Mouse (Mus musculus) midbrain, embryonic 16.5 days (tissue): ENCODE data around the gene Notch3. TPM values are rescaled to one million over a fixed set of nuclear protein-coding genes. Genes with fewer than 3 reads are reported as not detected.
"Not testable (repeated sequence)": the region's sequence is repeated elsewhere in the genome, so short reads cannot be mapped to it uniquely, and the experiment has no call there.

ENCODE experiments used
- ATAC-seq: fragments of 200-750 bp; cut with Nextera tagmentation; 2 replicates; pipeline ENCODE4 v1.8.0; 2017; ENCODE audit warnings: moderate TSS enrichment
- H3K27ac ChIP-seq: fragments of 300-500 bp; sonication (generic); 2 replicates; pipeline ENCODE4 v1.5.1; 2014; ENCODE audit warnings: mild to moderate bottlenecking, low read length, mixed read lengths
- H3K27me3 ChIP-seq: fragments of 300-500 bp; sonication (generic); 2 replicates; pipeline ENCODE4 v1.6.1; 2014; ENCODE audit warnings: low read depth, low read length, mixed read lengths; ENCODE audit not compliant: control insufficient read depth, insufficient read depth
- H3K36me3 ChIP-seq: fragments of 300-500 bp; sonication (generic); 2 replicates; pipeline ENCODE4 v1.6.1; 2014; ENCODE audit warnings: mild to moderate bottlenecking, low read length, moderate library complexity, mixed read lengths; ENCODE audit not compliant: control insufficient read depth, insufficient read depth
- H3K4me1 ChIP-seq: fragments of 300-500 bp; sonication (generic); 2 replicates; pipeline ENCODE4 v1.6.1; 2014; ENCODE audit warnings: mild to moderate bottlenecking, low read length, mixed read lengths; ENCODE audit not compliant: control insufficient read depth, insufficient read depth
- H3K4me2 ChIP-seq: fragments of 300-500 bp; sonication (generic); 2 replicates; pipeline ENCODE4 v1.6.1; 2014; ENCODE audit warnings: mild to moderate bottlenecking, low read length, mixed read lengths
- H3K4me3 ChIP-seq: fragments of 300-500 bp; sonication (generic); 2 replicates; pipeline ENCODE4 v1.5.1; 2014; ENCODE audit warnings: low read depth, mild to moderate bottlenecking, low read length, moderate library complexity, mixed read lengths
- H3K9ac ChIP-seq: fragments of 300-500 bp; sonication (generic); 2 replicates; pipeline ENCODE4 v1.6.1; 2014; ENCODE audit warnings: low read depth, low read length, mixed read lengths
- H3K9me3 ChIP-seq: fragments of 300-500 bp; sonication (generic); replicated peaks from 2 replicates; pipeline ENCODE4 v1.6.1; 2014; ENCODE audit warnings: mild to moderate bottlenecking, low read length, mixed read lengths; ENCODE audit not compliant: control insufficient read depth, poor library complexity, severe bottlenecking
- WGBS: fragments of 180-500 bp; shearing (Covaris S2); extraction: QIAGEN DNeasy Blood & Tissue Kit; methylation state at CpG from one replicate; pipeline ENCODE4 v1.1.7; 2014; 5-methylcytosine and 5-hydroxymethylcytosine counted together
- polyA plus RNA-seq: library from polyadenylated mRNA; unstranded; fragments of >200 nt; fragmentation: Nextera tagmentation; extraction: Ambion mirVana; gene quantifications from 2 replicates; pipeline ENCODE4 v1.2.1, GENCODE M21; 2015

Gene Notch3
- polyA plus RNA-seq, 1 experiment from 2014 or later, result 6.9 TPM

GRCm38 (mm10) chr17:32125407-32125806 lies 41.2 kb downstream of the Notch3 start:
- H3K4me3 ChIP-seq, result no peak overlapping the region
- no peaks in the 10 kb centered on the region for H3K27me3 ChIP-seq
- H3K36me3 ChIP-seq, result 0 out of 2 replicates have a peak, but pooled peaks cover 2% of the 10 kb centered on the region
- no peak overlapping the region for H3K9ac ChIP-seq
- H3K4me2 ChIP-seq, result no peak overlapping the region
- H3K9me3 ChIP-seq, result no peaks in the 10 kb centered on the region
- H3K4me1 ChIP-seq, result no peaks in the 10 kb centered on the region
- no peak overlapping the region for H3K27ac ChIP-seq
- ATAC-seq, result no peak
- 83% methylated on average over 3 of the region's 3 CpGs for WGBS

GRCm38 (mm10) chr17:32123545-32123944 lies 43.1 kb downstream of the Notch3 start:
- peaks cover 3% of the 10 kb centered on the region; the same call in 1 of the 2 replicates for H3K4me1 ChIP-seq
- no peak overlapping the region for H3K27ac ChIP-seq
- WGBS, result 94% methylated on average over 4 of the region's 4 CpGs
- H3K9me3 ChIP-seq, result no peaks in the 10 kb centered on the region
- no peaks in the 10 kb centered on the region for H3K27me3 ChIP-seq
- no peak overlapping the region for H3K4me2 ChIP-seq
- H3K9ac ChIP-seq, result no peak overlapping the region
- no peak overlapping the region for H3K4me3 ChIP-seq
- ATAC-seq, result no peak
- 0 out of 2 replicates have a peak, but pooled peaks cover 2% of the 10 kb centered on the region for H3K36me3 ChIP-seq

- Histone ChIP-seq H3K4me1 (peaks cover 9% of the 10 kb centered on the region), H3K27me3 (no peaks in the 10 kb centered on the region), H3K36me3 (0 out of 2 replicates have a peak, but pooled peaks cover 2% of the 10 kb centered on the region), H3K27ac (no peak overlapping the region), H3K4me3 (no peak overlapping the region), H3K4me2 (no peak overlapping the region), H3K9ac (no peak overlapping the region), H3K9me3 (no peaks in the 10 kb centered on the region)
- no peak for ATAC-seq
- 84% methylated on average over 14 of the region's 14 CpGs for WGBS
These were observed 44.1 kb downstream of the Notch3 start for GRCm38 (mm10) chr17:32122587-32122970.

- no peaks in the 10 kb centered on the region for H3K27me3 ChIP-seq
- ATAC-seq, result no peak
- peaks cover 9% of the 10 kb centered on the region for H3K4me1 ChIP-seq
- H3K9me3 ChIP-seq, result no peaks in the 10 kb centered on the region
- H3K9ac ChIP-seq, result no peak overlapping the region
- WGBS, result 80% methylated on average over 19 of the region's 19 CpGs
- H3K27ac ChIP-seq, result no peak overlapping the region
- H3K4me3 ChIP-seq, result no peak overlapping the region
- H3K36me3 ChIP-seq, result 0 out of 2 replicates have a peak, but pooled peaks cover 1% of the 10 kb centered on the region
- H3K4me2 ChIP-seq, result no peak overlapping the region
These were observed 44.6 kb downstream of the Notch3 start for GRCm38 (mm10) chr17:32121833-32122586.

- no peaks in the 10 kb centered on the region for H3K27me3 ChIP-seq
- no peaks in the 10 kb centered on the region for H3K36me3 ChIP-seq
- no peak overlapping the region for H3K27ac ChIP-seq
- WGBS, result 81% methylated on average over 9 of the region's 9 CpGs
- H3K4me1 ChIP-seq, result peaks cover 9% of the 10 kb centered on the region
- no peaks in the 10 kb centered on the region for H3K9me3 ChIP-seq
- ATAC-seq, result no peak
- H3K4me2 ChIP-seq, result no peak overlapping the region
- H3K4me3 ChIP-seq, result no peak overlapping the region
- no peak overlapping the region for H3K9ac ChIP-seq
These were observed 45.7 kb downstream of the Notch3 start for GRCm38 (mm10) chr17:32120771-32121532.

- H3K4me3 ChIP-seq, result no peak overlapping the region
- H3K9me3 ChIP-seq, result no peaks in the 10 kb centered on the region
- peaks cover 11% of the 10 kb centered on the region for H3K4me1 ChIP-seq
- H3K27ac ChIP-seq, result peak overlapping the region; percentile 53
- H3K4me2 ChIP-seq, result no peak overlapping the region
- H3K36me3 ChIP-seq, result no peaks in the 10 kb centered on the region
- no peaks in the 10 kb centered on the region for H3K27me3 ChIP-seq
- ATAC-seq, result no peak
- H3K9ac ChIP-seq, result no peak overlapping the region
- WGBS, result 58% methylated on average over 16 of the region's 16 CpGs
These were observed 47.5 kb downstream of the Notch3 start for GRCm38 (mm10) chr17:32119196-32119595.

GRCm38 (mm10) chr17:32118484-32118883 lies 48.2 kb downstream of the Notch3 start:
- Histone ChIP-seq H3K4me2 (peak overlapping the region; percentile 51), H3K4me3 (no peak overlapping the region), H3K9ac (peak overlapping the region; percentile 41; the same call in 1 of the 2 replicates), H3K27me3 (no peaks in the 10 kb centered on the region), H3K4me1 (peaks cover 11% of the 10 kb centered on the region), H3K36me3 (no peaks in the 10 kb centered on the region), H3K27ac (peak overlapping the region; percentile 55), H3K9me3 (no peaks in the 10 kb centered on the region)
- 34% methylated on average over 2 of the region's 3 CpGs for WGBS
- 0 out of 2 replicates have a peak, but pooled peaks have one; percentile 26 for ATAC-seq

GRCm38 (mm10) chr17:32117872-32118421 lies 48.7 kb downstream of the Notch3 start:
- not testable (repeated sequence) for H3K27me3 ChIP-seq, H3K9me3 ChIP-seq, H3K36me3 ChIP-seq
- H3K4me2 ChIP-seq, result peak overlapping the region; percentile 51
- peak; percentile 30 for ATAC-seq
- peak overlapping the region; percentile 66 for H3K27ac ChIP-seq
- peak overlapping the region; percentile 41; the same call in 1 of the 2 replicates for H3K9ac ChIP-seq
- peak overlapping the region; percentile 15 for H3K4me3 ChIP-seq
- H3K4me1 ChIP-seq, result peaks cover 11% of the 10 kb centered on the region
- WGBS, result 2% methylated on average over 10 of the region's 13 CpGs
